Mouse (Mus musculus): ENCODE results near the gene Vmn1r201. TPM values are rescaled to one million over a fixed set of nuclear protein-coding genes. Genes with fewer than 3 reads are reported as not detected.

The Vmn1r201 gene
- polyA plus RNA-seq (2011; ENCODE audit: insufficient read depth, insufficient read length, low read depth, missing spikeins): 0.12 TPM in 1 of 2 replicates, not detected in the other

GRCm38 (mm10) chr13:22471623-22472022 lies at the start of gene Vmn1r201:
Gene Vmn1r201, plus strand, starts transcription at chr13:22471923.
- H3K4me1 ChIP-seq (ENCODE audit: control insufficient read depth, insufficient read depth, low read length): no peaks in the 10 kb centered on the region
- no peak within 1 kb of the TSS for H3K9ac ChIP-seq (ENCODE audit: low read depth, poor library complexity, severe bottlenecking)
- no peaks in the 10 kb centered on the region for H3K9me3 ChIP-seq (replicated peaks; ENCODE audit: control insufficient read depth, insufficient read depth, low read length, poor library complexity, severe bottlenecking)
- no peak for TF ChIP-seq CTCF (IDR thresholded peaks at IDR 0.05; ENCODE audit: low read depth, low read length)
- no peak for TF ChIP-seq POLR2A (IDR thresholded peaks at IDR 0.05; ENCODE audit: insufficient read depth, low read length)
- no peak for TF ChIP-seq EP300 (IDR thresholded peaks at IDR 0.05; ENCODE audit: insufficient read depth, low read depth, low read length)
- no peaks in the 10 kb centered on the region for H3K36me3 ChIP-seq (ENCODE audit: control insufficient read depth, insufficient read depth, low read length, poor library complexity, severe bottlenecking)
- H3K4me3 ChIP-seq (ENCODE audit: low read depth, low read length): no peak within 1 kb of the TSS
- H3K27ac ChIP-seq (ENCODE audit: insufficient read depth, low read length): no peak within 1 kb of the TSS
- H3K27me3 ChIP-seq (ENCODE audit: control insufficient read depth, insufficient read depth, low read length, poor library complexity, severe bottlenecking): no peaks in the 10 kb centered on the region

- Histone ChIP-seq H3K9ac (ENCODE audit: low read depth, poor library complexity, severe bottlenecking) (no peak overlapping the region), H3K4me1 (ENCODE audit: control insufficient read depth, insufficient read depth, low read length) (no peaks in the 10 kb centered on the region), H3K9me3 (replicated peaks; ENCODE audit: control insufficient read depth, insufficient read depth, low read length, poor library complexity, severe bottlenecking) (no peaks in the 10 kb centered on the region), H3K4me3 (ENCODE audit: low read depth, low read length) (no peak overlapping the region), H3K27me3 (ENCODE audit: control insufficient read depth, insufficient read depth, low read length, poor library complexity, severe bottlenecking) (no peaks in the 10 kb centered on the region), H3K27ac (ENCODE audit: insufficient read depth, low read length) (no peak overlapping the region), H3K36me3 (ENCODE audit: control insufficient read depth, insufficient read depth, low read length, poor library complexity, severe bottlenecking) (no peaks in the 10 kb centered on the region)
- TF ChIP-seq EP300 (IDR thresholded peaks at IDR 0.05; ENCODE audit: insufficient read depth, low read depth, low read length) (no peak), POLR2A (IDR thresholded peaks at IDR 0.05; ENCODE audit: insufficient read depth, low read length) (no peak), CTCF (IDR thresholded peaks at IDR 0.05; ENCODE audit: low read depth, low read length) (no peak)
Observed at GRCm38 (mm10) chr13:22455145-22455544, 16.6 kb upstream of the Vmn1r201 start.

GRCm38 (mm10) chr13:22502431-22502830 lies 30.7 kb downstream of the Vmn1r201 start:
- Histone ChIP-seq H3K9ac (ENCODE audit: low read depth, poor library complexity, severe bottlenecking) (no peak overlapping the region), H3K4me3 (ENCODE audit: low read depth, low read length) (no peak overlapping the region), H3K36me3 (ENCODE audit: control insufficient read depth, insufficient read depth, low read length, poor library complexity, severe bottlenecking) (no peaks in the 10 kb centered on the region), H3K9me3 (replicated peaks; ENCODE audit: control insufficient read depth, insufficient read depth, low read length, poor library complexity, severe bottlenecking) (no peaks in the 10 kb centered on the region), H3K27me3 (ENCODE audit: control insufficient read depth, insufficient read depth, low read length, poor library complexity, severe bottlenecking) (no peaks in the 10 kb centered on the region), H3K27ac (ENCODE audit: insufficient read depth, low read length) (no peak overlapping the region), H3K4me1 (ENCODE audit: control insufficient read depth, insufficient read depth, low read length) (no peaks in the 10 kb centered on the region)
- TF ChIP-seq CTCF (IDR thresholded peaks at IDR 0.05; ENCODE audit: low read depth, low read length) (no peak), POLR2A (IDR thresholded peaks at IDR 0.05; ENCODE audit: insufficient read depth, low read length) (no peak), EP300 (IDR thresholded peaks at IDR 0.05; ENCODE audit: insufficient read depth, low read depth, low read length) (no peak)

- no peak for TF ChIP-seq CTCF (IDR thresholded peaks at IDR 0.05; ENCODE audit: low read depth, low read length)
- TF ChIP-seq EP300 (IDR thresholded peaks at IDR 0.05; ENCODE audit: insufficient read depth, low read depth, low read length): no peak
- no peak for TF ChIP-seq POLR2A (IDR thresholded peaks at IDR 0.05; ENCODE audit: insufficient read depth, low read length)
- Histone ChIP-seq H3K9me3 (replicated peaks; ENCODE audit: control insufficient read depth, insufficient read depth, low read length, poor library complexity, severe bottlenecking) (no peaks in the 10 kb centered on the region), H3K36me3 (ENCODE audit: control insufficient read depth, insufficient read depth, low read length, poor library complexity, severe bottlenecking) (no peaks in the 10 kb centered on the region), H3K27ac (ENCODE audit: insufficient read depth, low read length) (no peak within 1 kb of the TSS), H3K27me3 (ENCODE audit: control insufficient read depth, insufficient read depth, low read length, poor library complexity, severe bottlenecking) (no peaks in the 10 kb centered on the region), H3K9ac (ENCODE audit: low read depth, poor library complexity, severe bottlenecking) (no peak within 1 kb of the TSS), H3K4me3 (ENCODE audit: low read depth, low read length) (no peak within 1 kb of the TSS), H3K4me1 (ENCODE audit: control insufficient read depth, insufficient read depth, low read length) (no peaks in the 10 kb centered on the region)
Observed at GRCm38 (mm10) chr13:22505281-22505680, 33.6 kb downstream of the Vmn1r201 start, which contains the start of gene Vmn1r202. Gene Vmn1r202, minus strand, starts transcription at chr13:22505381.

GRCm38 (mm10) chr13:22517814-22518213 lies 46.1 kb downstream of the Vmn1r201 start, which contains the start of gene Vmn1r203:
Gene Vmn1r203, plus strand, starts transcription at chr13:22518114.
- Histone ChIP-seq H3K9me3 (replicated peaks; ENCODE audit: control insufficient read depth, insufficient read depth, low read length, poor library complexity, severe bottlenecking) (0 out of 2 replicates have a peak, but pooled peaks cover 3% of the 10 kb centered on the region), H3K36me3 (ENCODE audit: control insufficient read depth, insufficient read depth, low read length, poor library complexity, severe bottlenecking) (no peaks in the 10 kb centered on the region), H3K4me1 (ENCODE audit: control insufficient read depth, insufficient read depth, low read length) (no peaks in the 10 kb centered on the region), H3K27ac (ENCODE audit: insufficient read depth, low read length) (no peak within 1 kb of the TSS), H3K9ac (ENCODE audit: low read depth, poor library complexity, severe bottlenecking) (no peak within 1 kb of the TSS), H3K27me3 (ENCODE audit: control insufficient read depth, insufficient read depth, low read length, poor library complexity, severe bottlenecking) (no peaks in the 10 kb centered on the region), H3K4me3 (ENCODE audit: low read depth, low read length) (no peak within 1 kb of the TSS)
- no peak for TF ChIP-seq POLR2A (IDR thresholded peaks at IDR 0.05; ENCODE audit: insufficient read depth, low read length)
- TF ChIP-seq CTCF (IDR thresholded peaks at IDR 0.05; ENCODE audit: low read depth, low read length): no peak
- TF ChIP-seq EP300 (IDR thresholded peaks at IDR 0.05; ENCODE audit: insufficient read depth, low read depth, low read length): no peak

Other genes with a start within 250 kb of the Vmn1r201 start
- gene Vmn1r193, start 248.8 kb upstream of the Vmn1r201 start, polyA plus RNA-seq (2011; ENCODE audit: insufficient read depth, insufficient read length, low read depth, missing spikeins): not detected in 2 replicates
- gene Vmn1r194, start 227.7 kb upstream of the Vmn1r201 start, polyA plus RNA-seq (2011; ENCODE audit: insufficient read depth, insufficient read length, low read depth, missing spikeins): not detected in 2 replicates
- not detected in 2 replicates for gene Vmn1r195, start 201.4 kb upstream of the Vmn1r201 start, polyA plus RNA-seq (2011; ENCODE audit: insufficient read depth, insufficient read length, low read depth, missing spikeins)
- not detected in 2 replicates for gene Vmn1r196, start 182.0 kb upstream of the Vmn1r201 start, polyA plus RNA-seq (2011; ENCODE audit: insufficient read depth, insufficient read length, low read depth, missing spikeins)
- 0.12 TPM in 1 of 2 replicates, not detected in the other for gene Vmn1r197, start 147.3 kb upstream of the Vmn1r201 start, polyA plus RNA-seq (2011; ENCODE audit: insufficient read depth, insufficient read length, low read depth, missing spikeins)
- not detected in 2 replicates for gene Vmn1r198, start 121.6 kb upstream of the Vmn1r201 start, polyA plus RNA-seq (2011; ENCODE audit: insufficient read depth, insufficient read length, low read depth, missing spikeins)
- not detected in 2 replicates for gene Vmn1r199, start 92.1 kb upstream of the Vmn1r201 start, polyA plus RNA-seq (2011; ENCODE audit: insufficient read depth, insufficient read length, low read depth, missing spikeins)
- gene Vmn1r200, start 81.5 kb upstream of the Vmn1r201 start, polyA plus RNA-seq (2011; ENCODE audit: insufficient read depth, insufficient read length, low read depth, missing spikeins): not detected in 2 replicates
- 0.17 TPM in 1 of 2 replicates, not detected in the other for gene Vmn1r202, start 33.5 kb downstream of the Vmn1r201 start, polyA plus RNA-seq (2011; ENCODE audit: insufficient read depth, insufficient read length, low read depth, missing spikeins)
- gene Vmn1r203, start 46.2 kb downstream of the Vmn1r201 start, polyA plus RNA-seq (2011; ENCODE audit: insufficient read depth, insufficient read length, low read depth, missing spikeins): not detected in 2 replicates
- gene Vmn1r204, start 81.3 kb downstream of the Vmn1r201 start, polyA plus RNA-seq (2011; ENCODE audit: insufficient read depth, insufficient read length, low read depth, missing spikeins): not detected in 2 replicates
- gene Vmn1r205, start 121.1 kb downstream of the Vmn1r201 start, polyA plus RNA-seq (2011; ENCODE audit: insufficient read depth, insufficient read length, low read depth, missing spikeins): not detected in 2 replicates
- not detected in 2 replicates for gene Vmn1r206, start 152.3 kb downstream of the Vmn1r201 start, polyA plus RNA-seq (2011; ENCODE audit: insufficient read depth, insufficient read length, low read depth, missing spikeins)